Mouse (Mus musculus) liver, adult (tissue): ENCODE results near the gene Ccsap.

Experiments
- GATA4 ChIP-seq: IDR thresholded peaks from 2 replicates; pipeline ENCODE4 v1.6.1; 2014; ENCODE audit warnings: mild to moderate bottlenecking, low read length; ENCODE audit not compliant: insufficient replicate concordance

The Ccsap gene

DNA sequence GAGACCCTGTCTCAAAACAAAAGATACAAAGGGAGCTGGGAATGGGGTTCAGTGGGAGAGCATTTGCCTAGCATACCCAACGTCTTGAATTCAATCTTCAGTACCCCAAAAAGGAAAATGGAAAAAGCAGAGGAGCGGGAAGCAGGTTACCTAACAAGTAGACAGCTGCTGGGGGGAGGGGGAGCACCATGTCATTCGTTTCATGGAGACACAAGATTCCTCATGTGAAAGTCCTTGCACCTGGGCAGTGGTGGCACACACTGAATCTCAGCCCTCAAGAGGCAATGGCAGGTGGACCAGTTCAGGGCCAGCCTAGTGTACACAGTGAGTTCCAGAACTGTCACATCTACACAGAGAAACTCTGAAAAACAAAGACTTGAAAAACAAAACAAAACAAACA, 2.6 kb downstream of the Ccsap start:
- no peak for TF ChIP-seq GATA4

DNA sequence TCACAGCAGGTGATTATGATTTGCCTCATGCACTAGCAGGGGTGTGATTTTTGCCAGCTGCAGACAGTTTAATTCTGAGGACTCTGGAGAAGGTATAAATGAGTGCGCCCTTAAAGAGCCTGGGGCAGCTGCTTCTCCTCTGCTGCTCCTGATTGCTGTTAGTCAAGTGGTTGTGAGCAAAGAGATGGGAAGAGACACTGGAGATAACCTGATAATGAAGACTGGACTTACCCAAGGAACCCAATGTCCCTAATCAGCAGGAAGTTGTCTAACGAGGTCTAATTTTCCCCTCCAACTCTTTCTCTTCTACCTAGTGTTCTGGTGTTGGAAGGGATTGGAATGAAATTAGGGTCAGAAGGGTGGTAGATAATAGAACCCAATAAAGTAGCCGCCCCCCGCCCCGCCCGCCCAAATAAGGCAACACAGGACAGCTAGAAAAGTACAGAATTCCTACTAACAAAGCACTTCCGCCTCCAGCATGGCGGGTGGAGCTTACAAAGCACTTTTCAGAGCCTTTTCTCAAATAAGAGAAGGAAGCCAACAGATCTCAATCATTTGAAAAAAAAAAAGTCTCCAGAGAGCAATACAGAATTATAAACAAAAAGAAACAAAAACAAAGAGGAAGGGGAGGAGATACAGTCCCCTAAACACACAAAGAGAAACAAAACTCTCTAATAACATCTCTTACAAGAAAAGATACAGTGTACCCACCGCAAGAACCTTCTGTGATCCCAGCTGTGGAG, 5.1 kb downstream of the Ccsap start:
- no peak for TF ChIP-seq GATA4

GRCm38 (mm10) chr8:123854252-123854651, 5.8 kb downstream of the Ccsap start:
- TF ChIP-seq GATA4: no peak

DNA sequence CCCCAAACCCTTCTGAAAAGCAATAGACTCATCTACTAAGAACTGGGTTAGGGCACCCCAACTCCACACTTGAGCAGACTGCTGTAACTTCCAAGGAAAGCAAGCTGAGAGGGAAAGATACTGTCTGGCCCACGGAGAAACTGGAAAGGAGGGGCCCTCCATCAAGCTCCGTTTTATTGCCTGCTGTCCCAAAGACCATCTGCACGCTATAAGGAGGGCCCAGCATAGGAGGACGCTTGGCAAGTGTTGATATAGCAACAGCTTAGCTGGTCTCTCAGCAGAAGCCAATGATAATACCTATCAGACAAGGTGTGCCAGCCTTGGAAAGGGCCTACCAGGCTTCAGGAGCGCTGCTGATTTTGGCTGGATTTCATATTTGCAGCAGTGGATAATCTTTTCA, 8.4 kb downstream of the Ccsap start:
- no peak for TF ChIP-seq GATA4

DNA sequence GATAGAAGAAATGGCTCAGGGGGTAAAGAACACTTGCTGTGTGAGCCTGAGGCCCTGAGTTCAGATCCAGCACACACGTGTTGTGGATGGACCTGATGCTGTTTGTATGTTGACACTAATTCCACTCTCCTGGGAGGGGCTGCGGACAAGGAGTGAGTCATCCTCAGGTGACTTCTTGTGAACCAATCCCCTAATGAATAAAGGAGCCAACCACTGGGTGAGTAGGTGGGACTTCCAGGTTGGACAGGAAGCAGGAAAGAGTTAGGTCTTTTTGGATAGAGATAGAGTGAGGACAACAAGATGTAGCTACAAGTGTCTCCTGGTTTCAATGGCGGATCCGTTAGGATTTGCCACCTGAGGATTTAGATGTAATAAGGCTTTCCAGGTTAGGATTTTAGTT, 10.7 kb downstream of the Ccsap start:
- TF ChIP-seq GATA4: no peak

DNA sequence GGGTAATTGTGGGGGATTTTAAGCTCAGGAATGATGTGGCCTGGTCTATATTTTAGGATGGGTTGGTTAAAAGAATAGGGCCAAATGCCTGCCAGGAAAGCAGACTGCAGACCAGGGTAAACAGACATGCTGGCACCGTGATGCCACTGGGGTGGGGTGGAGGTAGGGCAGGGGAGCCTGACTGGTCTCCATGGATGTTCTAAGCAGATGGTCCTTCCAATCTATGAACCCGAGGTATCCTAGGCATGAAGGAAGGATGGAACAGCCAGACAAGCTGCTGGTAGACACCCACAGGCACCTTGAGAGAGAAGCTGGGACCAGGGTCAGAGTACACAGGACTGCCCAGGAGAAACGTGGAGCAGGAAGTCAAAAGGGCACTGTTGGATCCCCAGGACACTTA, 12.5 kb downstream of the Ccsap start:
- no peak for TF ChIP-seq GATA4

GRCm38 (mm10) chr8:123846509-123846908, 13.5 kb downstream of the Ccsap start:
- TF ChIP-seq GATA4: no peak

- TF ChIP-seq GATA4: no peak
Measured at GRCm38 (mm10) chr8:123845991-123846390, 14.0 kb downstream of the Ccsap start.

GRCm38 (mm10) chr8:123845114-123845513, 14.9 kb downstream of the Ccsap start:
- no peak for TF ChIP-seq GATA4

- TF ChIP-seq GATA4: no peak
Measured at GRCm38 (mm10) chr8:123844341-123844740, 15.7 kb downstream of the Ccsap start.

- no peak for TF ChIP-seq GATA4
Measured at GRCm38 (mm10) chr8:123842086-123842485, 17.9 kb downstream of the Ccsap start.

DNA sequence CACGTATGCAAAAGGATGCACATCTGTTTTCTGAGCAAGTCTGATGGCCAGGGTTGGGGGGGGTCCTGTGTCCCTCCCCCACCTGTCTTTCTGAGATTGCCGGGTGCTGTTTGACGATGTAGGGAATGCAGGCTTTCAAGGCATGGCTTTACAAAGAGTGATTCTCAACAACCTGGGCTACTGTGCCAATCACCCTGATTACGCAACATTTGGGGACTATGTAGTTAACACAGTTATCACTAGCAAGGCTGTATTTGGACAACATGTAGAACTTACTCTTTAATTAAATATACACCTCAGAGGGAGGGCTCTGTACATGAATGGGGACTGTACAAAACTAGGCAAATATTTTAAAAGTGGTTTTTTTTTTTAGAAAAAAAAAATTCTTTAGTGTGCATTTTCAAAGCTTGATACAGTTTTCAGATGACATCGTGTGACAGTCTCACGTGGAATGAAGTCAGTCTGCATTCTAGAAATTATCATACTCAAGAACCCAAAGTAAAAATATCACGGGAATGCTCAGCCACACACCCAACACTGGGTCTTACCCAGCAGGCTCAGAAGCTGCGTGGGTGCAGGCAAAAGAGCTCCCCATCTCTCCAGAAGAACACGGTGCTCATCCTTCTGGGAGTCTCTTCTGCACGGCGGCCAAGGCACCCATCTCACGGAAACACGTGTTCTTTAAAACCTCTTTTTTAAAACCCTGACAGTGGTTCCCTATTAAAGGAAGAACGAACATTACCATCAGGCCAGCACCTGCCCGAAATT, 19.2 kb downstream of the Ccsap start:
- no peak for TF ChIP-seq GATA4

GRCm38 (mm10) chr8:123838496-123838895, 21.5 kb downstream of the Ccsap start:
- no peak for TF ChIP-seq GATA4

DNA sequence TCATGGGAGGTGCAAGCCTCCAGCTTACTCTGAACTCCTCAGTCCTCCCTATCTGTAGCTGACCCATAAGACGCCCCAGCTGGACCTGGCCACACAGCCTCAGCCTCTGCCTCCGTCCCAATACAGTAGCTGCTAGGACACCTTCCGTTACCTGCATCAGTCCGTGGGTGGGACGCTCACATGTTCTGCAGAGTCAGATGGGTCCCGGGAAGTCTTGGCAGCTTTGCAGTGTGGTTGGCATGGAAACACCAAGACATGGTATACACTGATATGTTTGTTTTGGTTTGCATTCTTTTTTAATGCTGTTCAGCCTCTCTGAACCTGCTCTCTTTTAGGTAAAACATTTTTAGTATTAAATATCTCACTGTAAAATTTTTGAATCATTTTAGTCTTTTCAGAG, 23.7 kb downstream of the Ccsap start:
- no peak for TF ChIP-seq GATA4

GRCm38 (mm10) chr8:123835451-123835850, 24.6 kb downstream of the Ccsap start:
- TF ChIP-seq GATA4: no peak

DNA sequence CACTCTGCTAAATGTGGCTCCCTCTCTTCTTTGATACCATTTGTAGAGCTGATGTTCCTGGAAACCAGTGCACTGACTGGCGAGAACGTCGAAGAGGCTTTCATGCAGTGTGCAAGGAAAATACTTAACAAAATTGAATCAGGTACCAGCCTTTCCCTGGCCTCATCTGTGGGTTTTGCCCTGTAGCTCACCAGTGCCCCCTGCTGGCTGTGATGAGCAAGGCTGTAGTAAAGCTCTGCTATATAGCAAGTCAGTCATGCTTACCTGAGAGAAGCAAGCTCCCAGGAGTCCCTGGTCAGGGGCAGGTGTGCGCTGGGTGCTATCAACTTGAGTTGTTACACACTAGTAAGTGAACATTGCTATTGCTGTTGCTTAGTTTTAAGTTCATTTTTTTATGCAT, 27.3 kb downstream of the Ccsap start:
- no peak for TF ChIP-seq GATA4
